Mouse (Mus musculus) brain, embryonic 14.5 days (tissue): ENCODE results near the gene Syne2. TPM values are rescaled to one million over a fixed set of nuclear protein-coding genes. Genes with fewer than 3 reads are reported as not detected.

Experiments
- DNase-seq: peaks from one replicate; pipeline ENCODE4 v3.0.0-alpha.2; 2011; ENCODE audit warnings: low read depth
- CTCF ChIP-seq: fragments of 200-500 bp; IDR thresholded peaks from 2 replicates; pipeline ENCODE4 v1.5.1; 2012; ENCODE audit warnings: inconsistent platforms, mild to moderate bottlenecking, moderate library complexity, borderline replicate concordance; ENCODE audit not compliant: insufficient read depth, insufficient read length; ENCODE audit errors: extremely low read depth
- POLR2A ChIP-seq: fragments of 200-500 bp; IDR thresholded peaks from 2 replicates; pipeline ENCODE4 v1.6.1; 2012; ENCODE audit warnings: mild to moderate bottlenecking, inconsistent platforms, borderline replicate concordance; ENCODE audit not compliant: poor library complexity, insufficient read depth, insufficient read length, severe bottlenecking; ENCODE audit errors: extremely low read depth
- polyA plus RNA-seq: library from polyadenylated mRNA; depleted of rRNA; stranded (reverse); fragments of >200 nt; gene quantifications from 2 replicates; pipeline ENCODE4 v1.2.3, GENCODE M21; 2012

The Syne2 gene
- polyA plus RNA-seq, 1 experiment = 72.9 TPM

- DNase-seq = no peak
- no peak for TF ChIP-seq POLR2A
- no peak for TF ChIP-seq CTCF
These were observed 236.7 kb downstream of the Syne2 start for GRCm38 (mm10) chr12:76054653-76055052.

- TF ChIP-seq CTCF (no peak), POLR2A (no peak)
- no peak for DNase-seq
These were observed 245.1 kb downstream of the Syne2 start for GRCm38 (mm10) chr12:76063001-76063400.

- TF ChIP-seq CTCF (no peak), POLR2A (no peak)
- no peak for DNase-seq
These were observed 252.5 kb downstream of the Syne2 start for GRCm38 (mm10) chr12:76070386-76070785.

- peak; percentile 54 for DNase-seq
- TF ChIP-seq CTCF = no peak
- no peak for TF ChIP-seq POLR2A
These were observed 254.3 kb downstream of the Syne2 start for GRCm38 (mm10) chr12:76071935-76072849.

- DNase-seq = peak; percentile 58
These were observed 255.3 kb downstream of the Syne2 start for GRCm38 (mm10) chr12:76073066-76073826.

GRCm38 (mm10) chr12:76073981-76074380 lies 256.0 kb downstream of the Syne2 start:
- no peak for DNase-seq
- TF ChIP-seq POLR2A = no peak

More at GRCm38 (mm10) chr12:76073066-76073826, 255.3 kb downstream of the Syne2 start:
- TF ChIP-seq POLR2A = no peak

GRCm38 (mm10) chr12:76080876-76081556 lies 263.1 kb downstream of the Syne2 start:
- peak; percentile 26 for DNase-seq
- TF ChIP-seq POLR2A (no peak), CTCF (no peak)

GRCm38 (mm10) chr12:76081557-76082211 lies 263.8 kb downstream of the Syne2 start:
- peak; percentile 88 for DNase-seq
- TF ChIP-seq POLR2A = peak; percentile 39; the same call in 1 of the 2 replicates
- TF ChIP-seq CTCF = no peak

- TF ChIP-seq POLR2A (no peak), CTCF (no peak)
- DNase-seq = no peak
These were observed 267.1 kb downstream of the Syne2 start for GRCm38 (mm10) chr12:76085066-76085465.

- TF ChIP-seq CTCF = no peak
- no peak for TF ChIP-seq POLR2A
- no peak for DNase-seq
These were observed 268.3 kb downstream of the Syne2 start for GRCm38 (mm10) chr12:76085956-76086905.
